Mouse (Mus musculus) T-helper 17 cell (primary cell): ENCODE data around the gene Kantr.
"Not testable (repeated sequence)": the region's sequence is repeated elsewhere in the genome, so short reads cannot be mapped to it uniquely, and the experiment has no call there.

ENCODE experiments used
- in situ Hi-C, 2 experiments: fragments of 300-600 bp; cut with MboI, MseI; formaldehyde crosslinking; loops; 1 replicate in 1 of 2; 2 replicates in 1 of 2; pipeline ENCODE4 v1.15.1; 2025; ENCODE audit warnings: high pct_unique_total_duplicates in 2 of 2

Kantr gene

GRCm38 (mm10) chrX:152326996-152327688 lies at the start of gene Kantr:
TSS of gene Kantr (minus strand) at chrX:152327495.
- in situ Hi-C loops: no loop called here

- in situ Hi-C loops: no loop called here
These were observed 41.3 kb upstream of the Kantr start, which contains the start of gene Gpr173 for GRCm38 (mm10) chrX:152368397-152369273. TSS of gene Gpr173 (minus strand) at chrX:152368704.

- in situ Hi-C loops: no loop called here
These were observed 40.7 kb upstream of the Kantr start for GRCm38 (mm10) chrX:152368054-152368396.

- in situ Hi-C loops: no loop called here
These were observed 39.1 kb upstream of the Kantr start for GRCm38 (mm10) chrX:152366418-152366817.

- in situ Hi-C loops: no loop called here
These were observed 25.4 kb upstream of the Kantr start for GRCm38 (mm10) chrX:152352553-152353153.

GRCm38 (mm10) chrX:152347041-152347440 lies 19.7 kb upstream of the Kantr start:
- in situ Hi-C loops: loop anchor here (10.0 kb wide), 2 partner anchors 342 to 972 kb away; partner anchors contain the start of gene Hsd17b10 (in 1 of the 2)

- in situ Hi-C loops: loop anchor here (10.0 kb wide), 2 partner anchors 342 to 972 kb away; partner anchors contain the start of gene Hsd17b10 (in 1 of the 2)
These were observed 19.3 kb upstream of the Kantr start for GRCm38 (mm10) chrX:152346587-152346986.

- in situ Hi-C loops: loop anchor here (10.0 kb wide), 2 partner anchors 338 to 968 kb away; partner anchors contain the start of gene Hsd17b10 (in 1 of the 2)
These were observed 15.6 kb upstream of the Kantr start for GRCm38 (mm10) chrX:152342903-152343302.

- in situ Hi-C loops: loop anchor here (10.0 kb wide), 2 partner anchors 338 to 968 kb away; partner anchors contain the start of gene Hsd17b10 (in 1 of the 2)
These were observed 15.1 kb upstream of the Kantr start, which contains the start of gene Tspyl2 for GRCm38 (mm10) chrX:152342358-152342901. TSS of gene Tspyl2 (minus strand) at chrX:152342425.

GRCm38 (mm10) chrX:152341496-152341895 lies 14.2 kb upstream of the Kantr start:
- in situ Hi-C loops: loop anchor here (10.0 kb wide), 2 partner anchors 337 to 967 kb away; partner anchors contain the start of gene Hsd17b10 (in 1 of the 2)

GRCm38 (mm10) chrX:152336546-152337332 lies 9.4 kb upstream of the Kantr start:
- in situ Hi-C loops: no loop called here

GRCm38 (mm10) chrX:152336123-152336522 lies 8.8 kb upstream of the Kantr start:
- in situ Hi-C loops: not testable (repeated sequence)

- in situ Hi-C loops: not testable (repeated sequence)
These were observed 2.1 kb upstream of the Kantr start for GRCm38 (mm10) chrX:152329400-152329799.

GRCm38 (mm10) chrX:152327689-152328052 lies 376 bp upstream of the Kantr start:
- in situ Hi-C loops: no loop called here

GRCm38 (mm10) chrX:152323584-152323983 lies 3.7 kb downstream of the Kantr start:
- in situ Hi-C loops: no loop called here

GRCm38 (mm10) chrX:152322776-152323175 lies 4.5 kb downstream of the Kantr start:
- in situ Hi-C loops: no loop called here

GRCm38 (mm10) chrX:152320535-152320934 lies 6.8 kb downstream of the Kantr start:
- in situ Hi-C loops: no loop called here

GRCm38 (mm10) chrX:152307942-152308341 lies 19.4 kb downstream of the Kantr start:
- in situ Hi-C loops: loop anchor here in 1 of 2 experiments (5.0 kb wide), 1 partner anchor 66 kb away; no protein-coding TSS in a partner anchor

- in situ Hi-C loops: loop anchor here in 1 of 2 experiments (5.0 kb wide), 1 partner anchor 65 kb away; no protein-coding TSS in a partner anchor
These were observed 19.9 kb downstream of the Kantr start for GRCm38 (mm10) chrX:152307371-152307770.

GRCm38 (mm10) chrX:152306224-152306623 lies 21.1 kb downstream of the Kantr start:
- in situ Hi-C loops: loop anchor here in 1 of 2 experiments (5.0 kb wide), 1 partner anchor 64 kb away; no protein-coding TSS in a partner anchor
